Mouse (Mus musculus) hindbrain, embryonic 10.5 days (tissue): ENCODE measurements around the gene Paxip1. TPM values are rescaled to one million over a fixed set of nuclear protein-coding genes. Genes with fewer than 3 reads are reported as not detected.

ENCODE experiments used
- DNase-seq: peaks from one replicate; pipeline ENCODE4 v3.0.0-alpha.2; 2017; ENCODE audit warnings: low spot score
- H3K27ac ChIP-seq: fragments of 300-500 bp; sonication (generic); 2 replicates; pipeline ENCODE4 v1.5.1; 2016; ENCODE audit warnings: mild to moderate bottlenecking, moderate library complexity
- H3K27me3 ChIP-seq: fragments of 300-500 bp; sonication (generic); 2 replicates; pipeline ENCODE4 v1.6.1; 2016; ENCODE audit warnings: mild to moderate bottlenecking; ENCODE audit not compliant: poor library complexity, insufficient read depth, severe bottlenecking
- H3K36me3 ChIP-seq: fragments of 300-500 bp; sonication (generic); 2 replicates; pipeline ENCODE4 v1.6.1; 2016; ENCODE audit warnings: mild to moderate bottlenecking, moderate library complexity
- H3K4me1 ChIP-seq: fragments of 300-500 bp; sonication (generic); replicated peaks from 2 replicates; pipeline ENCODE4 v1.6.1; 2016; ENCODE audit warnings: mild to moderate bottlenecking
- H3K4me3 ChIP-seq: fragments of 300-500 bp; sonication (generic); 2 replicates; pipeline ENCODE4 v1.5.1; 2016; ENCODE audit warnings: mild to moderate bottlenecking, moderate library complexity
- H3K9me3 ChIP-seq: fragments of 300-500 bp; sonication (generic); 2 replicates; pipeline ENCODE4 v1.6.1; 2016; ENCODE audit warnings: mild to moderate bottlenecking, moderate library complexity
- WGBS: fragments of 180-500 bp; shearing (Covaris S2); methylation state at CpG from one replicate; pipeline ENCODE4 v1.1.7; 2016; 5-methylcytosine and 5-hydroxymethylcytosine counted together
- polyA plus RNA-seq: library from polyadenylated mRNA; unstranded; fragments of >200 nt; fragmentation: Nextera tagmentation; extraction: Ambion mirVana; gene quantifications from 2 replicates; pipeline ENCODE4 v1.2.1, GENCODE M21; 2016

Paxip1 gene
- polyA plus RNA-seq = 48.7 and 55.6 TPM in 2 replicates

DNA sequence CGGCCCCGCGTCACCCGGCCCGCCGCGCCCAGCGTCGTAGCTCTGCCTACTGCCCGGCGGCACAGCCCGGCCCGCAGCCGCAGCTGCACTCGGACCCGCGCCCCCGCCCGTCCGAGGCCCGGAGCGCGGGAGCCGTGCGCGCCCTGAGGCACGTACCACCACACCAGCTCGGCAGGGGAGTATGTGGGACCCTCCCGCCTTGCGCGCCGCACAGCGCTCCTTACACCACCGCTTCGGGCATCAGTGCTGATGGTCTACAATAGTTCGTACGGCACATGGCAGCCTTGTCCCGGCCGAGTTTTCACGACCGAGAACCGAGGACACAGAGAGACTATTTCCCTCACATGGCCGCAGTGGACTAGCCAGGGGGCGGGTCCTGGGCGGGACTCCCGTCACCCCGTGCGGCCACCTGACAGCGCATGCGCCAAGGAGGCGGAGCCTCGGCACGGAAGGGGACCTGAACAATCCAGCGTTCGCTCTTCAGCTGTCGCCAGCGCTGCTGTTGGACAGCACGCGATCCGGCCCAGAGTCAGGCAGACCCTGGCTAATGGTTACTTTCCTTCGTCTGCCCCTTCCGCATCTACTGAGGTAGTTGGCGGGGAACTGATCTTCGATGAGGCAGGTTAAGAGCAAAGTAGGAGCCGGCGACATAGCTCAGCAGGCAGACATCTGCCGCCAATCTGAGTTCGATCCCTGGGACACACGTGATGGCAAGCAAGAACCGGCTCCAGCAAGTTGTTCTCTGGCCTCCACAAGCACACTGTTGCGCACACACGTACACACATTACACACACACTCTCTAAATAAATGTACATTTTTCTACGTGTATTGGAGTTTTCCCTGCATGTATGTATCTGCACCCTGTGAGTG, at the start of gene Paxip1:
Gene Paxip1 (minus strand): TSS at position 389 of the 870 bp plus-strand sequence.
- Histone ChIP-seq H3K36me3 (peaks cover 33% of the 10 kb centered on the region), H3K4me1 (peaks cover 24% of the 10 kb centered on the region), H3K27ac (peak within 1 kb of the TSS; percentile 95), H3K9me3 (no peaks in the 10 kb centered on the region), H3K27me3 (no peaks in the 10 kb centered on the region), H3K4me3 (peak within 1 kb of the TSS; percentile 79)
- WGBS = under 1% methylated on average over 73 of the region's 73 CpGs
- DNase-seq = peak; percentile 98

DNA sequence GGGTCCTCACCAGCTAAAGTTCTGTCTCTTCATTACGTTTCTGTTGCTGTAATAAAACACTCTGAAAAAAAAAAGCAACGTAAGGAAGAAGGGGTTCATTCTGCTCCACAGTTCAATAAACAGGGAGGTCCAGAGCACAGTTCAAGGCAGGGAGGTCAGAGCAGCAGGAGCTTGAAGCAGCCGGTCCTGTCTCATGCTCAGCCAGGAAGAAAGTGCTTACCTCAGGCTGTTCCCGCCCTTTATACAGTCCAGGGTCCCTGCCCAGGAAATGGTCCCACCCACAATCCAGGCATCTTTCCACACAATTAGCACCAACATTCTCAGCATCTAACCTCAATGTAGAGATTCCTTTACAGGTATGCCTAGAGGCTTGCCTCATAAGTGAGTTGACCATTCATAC, 46.6 kb upstream of the Paxip1 start:
- H3K27ac ChIP-seq = no peak overlapping the region
- H3K27me3 ChIP-seq = peaks cover 22% of the 10 kb centered on the region
- H3K9me3 ChIP-seq = no peaks in the 10 kb centered on the region
- 52% methylated on average over 4 of the region's 4 CpGs for WGBS
- DNase-seq = no peak
- peaks cover 8% of the 10 kb centered on the region for H3K4me1 ChIP-seq
- H3K36me3 ChIP-seq = no peaks in the 10 kb centered on the region
- no peak overlapping the region for H3K4me3 ChIP-seq

DNA sequence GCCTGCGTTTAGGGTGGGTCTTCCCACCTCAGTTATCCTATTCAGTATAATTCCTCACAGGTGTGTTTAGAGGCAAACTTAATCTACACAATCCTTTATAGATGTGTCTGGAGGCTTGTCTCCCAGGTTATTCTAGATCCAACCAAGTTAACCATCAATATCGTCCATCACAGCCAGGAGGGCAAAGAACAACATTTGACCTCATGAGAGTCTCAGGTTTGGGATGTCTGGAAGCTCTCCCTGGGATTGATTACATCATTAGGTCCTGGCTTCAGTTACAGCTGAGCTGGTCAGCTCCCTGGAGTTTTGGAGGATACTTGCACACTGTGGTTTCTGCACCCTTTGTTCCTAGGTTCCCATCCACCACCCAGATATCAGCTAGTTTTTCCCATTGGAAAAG, 43.6 kb upstream of the Paxip1 start:
- Histone ChIP-seq H3K4me1 (no peaks in the 10 kb centered on the region), H3K27me3 (no peaks in the 10 kb centered on the region), H3K27ac (no peak overlapping the region), H3K4me3 (no peak overlapping the region), H3K9me3 (no peaks in the 10 kb centered on the region), H3K36me3 (no peaks in the 10 kb centered on the region)
- 89% methylated on average over 2 of the region's 2 CpGs for WGBS
- no peak for DNase-seq

- DNase-seq = no peak
- 89% methylated on average over 7 of the region's 7 CpGs for WGBS
- H3K9me3 ChIP-seq = no peaks in the 10 kb centered on the region
- no peak overlapping the region for H3K27ac ChIP-seq
- H3K27me3 ChIP-seq = no peaks in the 10 kb centered on the region
- H3K4me1 ChIP-seq = no peaks in the 10 kb centered on the region
- H3K36me3 ChIP-seq = no peaks in the 10 kb centered on the region
- no peak overlapping the region for H3K4me3 ChIP-seq
Observed at GRCm38 (mm10) chr5:27827971-27828370, 36.5 kb upstream of the Paxip1 start.

- H3K27me3 ChIP-seq = no peaks in the 10 kb centered on the region
- no peak overlapping the region for H3K4me3 ChIP-seq
- 90% methylated on average over 6 of the region's 6 CpGs for WGBS
- no peaks in the 10 kb centered on the region for H3K36me3 ChIP-seq
- H3K4me1 ChIP-seq = no peaks in the 10 kb centered on the region
- H3K9me3 ChIP-seq = no peaks in the 10 kb centered on the region
- no peak for DNase-seq
- no peak overlapping the region for H3K27ac ChIP-seq
Observed at GRCm38 (mm10) chr5:27821161-27821560, 29.7 kb upstream of the Paxip1 start.

- Histone ChIP-seq H3K27me3 (no peaks in the 10 kb centered on the region), H3K36me3 (no peaks in the 10 kb centered on the region), H3K4me3 (no peak overlapping the region), H3K4me1 (no peaks in the 10 kb centered on the region), H3K9me3 (no peaks in the 10 kb centered on the region), H3K27ac (no peak overlapping the region)
- no peak for DNase-seq
- WGBS = 67% methylated on average over 3 of the region's 3 CpGs
Observed at GRCm38 (mm10) chr5:27818840-27819672, 27.6 kb upstream of the Paxip1 start.

DNA sequence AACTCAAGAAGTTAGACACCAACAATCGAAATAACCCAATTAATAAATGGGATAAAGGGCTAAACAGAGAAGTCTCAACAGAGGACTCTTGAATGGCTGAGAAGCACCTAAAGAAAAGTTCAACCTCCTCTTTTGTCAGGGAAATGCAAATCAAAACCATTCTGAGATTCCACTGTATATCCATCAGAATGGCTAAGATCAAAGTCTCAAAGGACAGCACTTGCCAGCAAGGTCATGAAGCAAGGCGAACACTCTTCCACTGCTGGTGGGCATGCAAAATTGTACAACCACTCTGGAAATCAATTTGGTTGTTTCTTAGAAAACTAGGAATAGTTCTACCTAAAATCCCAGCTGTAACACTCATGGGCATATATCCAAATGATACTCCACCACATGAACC, 22.8 kb upstream of the Paxip1 start:
- no peak for DNase-seq
- Histone ChIP-seq H3K27ac (no peak overlapping the region), H3K4me3 (no peak overlapping the region), H3K36me3 (no peaks in the 10 kb centered on the region), H3K27me3 (no peaks in the 10 kb centered on the region), H3K4me1 (no peaks in the 10 kb centered on the region), H3K9me3 (no peaks in the 10 kb centered on the region)
- 92% methylated on average over 2 of the region's 2 CpGs for WGBS

DNA sequence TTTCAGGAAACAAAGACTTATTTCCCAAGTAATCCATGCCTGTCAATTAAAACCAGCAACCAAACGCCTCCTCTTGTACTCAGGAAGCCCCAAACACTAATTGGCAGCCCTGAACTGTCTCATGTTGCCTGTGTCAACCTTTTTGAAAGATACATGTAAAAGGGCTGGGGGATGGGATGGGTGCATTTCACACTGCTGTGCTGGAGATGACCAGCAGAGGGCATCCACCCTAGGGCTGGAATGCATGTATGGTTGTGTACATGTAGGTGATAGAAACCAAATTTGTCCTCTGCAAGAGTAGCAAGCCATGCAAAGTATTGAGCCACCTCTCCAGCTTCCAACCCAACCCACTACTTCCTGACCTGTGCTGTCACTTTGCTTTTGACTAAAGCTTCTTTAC, 2.4 kb upstream of the Paxip1 start:
- peaks cover 24% of the 10 kb centered on the region for H3K4me1 ChIP-seq
- no peaks in the 10 kb centered on the region for H3K9me3 ChIP-seq
- 19% methylated on average over 1 of the region's 1 CpGs for WGBS
- H3K4me3 ChIP-seq = no peak overlapping the region
- peak; percentile 68 for DNase-seq
- H3K36me3 ChIP-seq = peaks cover 9% of the 10 kb centered on the region
- H3K27ac ChIP-seq = no peak overlapping the region
- no peaks in the 10 kb centered on the region for H3K27me3 ChIP-seq

DNA sequence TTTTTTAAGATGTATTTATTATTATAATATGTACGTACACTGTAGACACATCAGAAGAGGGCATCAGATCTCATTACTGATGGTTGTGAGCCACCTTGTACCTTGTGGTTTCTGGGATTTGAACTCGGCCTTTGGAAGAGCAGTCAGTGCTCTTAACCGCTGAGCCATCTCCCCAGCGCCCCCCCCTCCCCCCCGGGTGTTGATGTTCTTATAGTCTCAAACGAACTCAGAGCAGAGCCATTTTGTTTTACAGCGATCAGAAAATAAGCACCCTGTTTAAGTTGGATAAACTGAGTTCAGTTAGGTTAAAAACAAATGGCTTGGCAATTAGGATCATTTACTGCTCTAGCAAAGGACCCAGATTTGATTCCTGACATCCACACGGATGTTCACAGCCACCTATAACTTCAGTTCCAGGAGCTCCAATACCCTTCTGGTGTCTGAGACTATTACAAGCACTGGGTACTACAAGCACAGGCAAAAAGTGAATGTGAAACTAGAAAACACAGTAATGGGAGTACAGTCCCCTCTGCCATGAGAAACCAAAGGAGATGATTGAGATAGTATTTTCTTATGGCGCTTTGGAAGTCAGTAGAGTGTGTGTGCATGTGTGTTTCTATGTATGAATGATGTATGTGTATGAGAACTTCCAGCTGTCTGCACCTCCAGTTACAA, 1.2 kb upstream of the Paxip1 start:
- DNase-seq = no peak
- no peaks in the 10 kb centered on the region for H3K27me3 ChIP-seq
- peak overlapping the region; percentile 95 for H3K27ac ChIP-seq
- H3K4me3 ChIP-seq = peak overlapping the region; percentile 79
- 60% methylated on average over 9 of the region's 9 CpGs for WGBS
- peaks cover 24% of the 10 kb centered on the region for H3K4me1 ChIP-seq
- peaks cover 21% of the 10 kb centered on the region for H3K36me3 ChIP-seq
- H3K9me3 ChIP-seq = no peaks in the 10 kb centered on the region

GRCm38 (mm10) chr5:27792173-27792470, 631 bp upstream of the Paxip1 start:
- H3K27ac ChIP-seq = peak overlapping the region; percentile 95
- H3K4me1 ChIP-seq = peaks cover 24% of the 10 kb centered on the region
- no peaks in the 10 kb centered on the region for H3K27me3 ChIP-seq
- peak overlapping the region; percentile 79 for H3K4me3 ChIP-seq
- no peak for DNase-seq
- no peaks in the 10 kb centered on the region for H3K9me3 ChIP-seq
- peaks cover 27% of the 10 kb centered on the region for H3K36me3 ChIP-seq
- 23% methylated on average over 8 of the region's 8 CpGs for whole genome bisulfite sequencing

DNA sequence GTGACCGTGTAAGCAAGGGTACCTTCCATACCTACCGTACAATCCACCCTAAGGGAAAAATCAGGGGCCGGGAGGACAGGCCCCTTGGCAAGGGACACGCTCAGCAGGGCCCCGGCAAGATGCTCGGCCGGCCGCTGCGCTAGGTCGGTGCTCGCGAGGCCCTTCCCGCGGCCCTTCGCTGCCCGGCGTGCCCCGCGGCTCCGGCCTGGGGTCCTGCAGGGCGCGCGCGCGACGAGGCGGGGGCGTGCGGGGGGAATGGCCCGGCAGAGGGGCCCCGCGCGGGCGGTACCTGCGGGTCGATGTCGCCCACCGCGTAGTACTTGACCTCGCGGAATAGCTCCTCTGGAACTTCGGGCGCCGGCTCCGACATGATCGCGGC, 592 bp downstream of the Paxip1 start:
- H3K4me1 ChIP-seq = peaks cover 24% of the 10 kb centered on the region
- H3K36me3 ChIP-seq = peaks cover 39% of the 10 kb centered on the region
- peak overlapping the region; percentile 95 for H3K27ac ChIP-seq
- peak; percentile 83 for DNase-seq
- WGBS = under 1% methylated on average over 47 of the region's 47 CpGs
- H3K27me3 ChIP-seq = no peaks in the 10 kb centered on the region
- H3K4me3 ChIP-seq = peak overlapping the region; percentile 79
- H3K9me3 ChIP-seq = no peaks in the 10 kb centered on the region

- Histone ChIP-seq H3K27ac (peak overlapping the region; percentile 95), H3K9me3 (no peaks in the 10 kb centered on the region), H3K4me3 (peak overlapping the region; percentile 79), H3K4me1 (peaks cover 24% of the 10 kb centered on the region), H3K27me3 (no peaks in the 10 kb centered on the region), H3K36me3 (peaks cover 45% of the 10 kb centered on the region)
- DNase-seq = no peak
- WGBS = 37% methylated on average over 21 of the region's 21 CpGs
Observed at GRCm38 (mm10) chr5:27790086-27790909, 1.2 kb downstream of the Paxip1 start.
